Mouse (Mus musculus): ENCODE measurements around the gene Hist1h4b. TPM values are rescaled to one million over a fixed set of nuclear protein-coding genes. Genes with fewer than 3 reads are reported as not detected.

The Hist1h4b gene
- polyA plus RNA-seq, 1 experiment, result 11.8 TPM

DNA sequence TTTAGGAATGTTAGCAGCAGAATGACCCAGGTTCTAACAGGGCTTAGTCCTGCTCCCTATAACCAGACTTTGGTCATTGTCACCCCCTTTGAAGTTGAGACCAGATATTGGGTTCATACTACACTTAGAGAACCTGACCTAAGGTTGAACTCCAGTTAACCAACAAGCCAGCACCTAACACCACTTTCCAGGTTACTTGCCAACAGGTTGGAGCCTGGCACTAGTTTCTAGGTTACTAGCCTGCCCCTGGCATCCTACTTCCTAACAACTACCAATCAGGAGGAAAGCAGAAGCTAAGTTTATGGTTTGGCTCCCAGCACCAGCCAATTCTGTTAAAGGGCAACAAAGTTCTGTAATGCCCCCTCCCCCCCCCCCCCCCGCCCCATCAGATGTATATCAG is 31.6 kb upstream of the Hist1h4b start:
- H3K27me3 ChIP-seq (ENCODE audit: control insufficient read depth), result no peaks in the 10 kb centered on the region
- no peaks in the 10 kb centered on the region for H3K36me3 ChIP-seq (ENCODE audit: control insufficient read depth)
- H3K4me1 ChIP-seq (ENCODE audit: control insufficient read depth), result peaks cover 22% of the 10 kb centered on the region
- H3K9me3 ChIP-seq (ENCODE audit: control insufficient read depth, low read length), result no peaks in the 10 kb centered on the region
- TF ChIP-seq GATA1 (IDR thresholded peaks at IDR 0.05; ENCODE audit: low read length) (no peak), TAL1 (IDR thresholded peaks at IDR 0.05; ENCODE audit: low read length) (no peak)
- H3K4me3 ChIP-seq (replicated peaks), result no peak overlapping the region

DNA sequence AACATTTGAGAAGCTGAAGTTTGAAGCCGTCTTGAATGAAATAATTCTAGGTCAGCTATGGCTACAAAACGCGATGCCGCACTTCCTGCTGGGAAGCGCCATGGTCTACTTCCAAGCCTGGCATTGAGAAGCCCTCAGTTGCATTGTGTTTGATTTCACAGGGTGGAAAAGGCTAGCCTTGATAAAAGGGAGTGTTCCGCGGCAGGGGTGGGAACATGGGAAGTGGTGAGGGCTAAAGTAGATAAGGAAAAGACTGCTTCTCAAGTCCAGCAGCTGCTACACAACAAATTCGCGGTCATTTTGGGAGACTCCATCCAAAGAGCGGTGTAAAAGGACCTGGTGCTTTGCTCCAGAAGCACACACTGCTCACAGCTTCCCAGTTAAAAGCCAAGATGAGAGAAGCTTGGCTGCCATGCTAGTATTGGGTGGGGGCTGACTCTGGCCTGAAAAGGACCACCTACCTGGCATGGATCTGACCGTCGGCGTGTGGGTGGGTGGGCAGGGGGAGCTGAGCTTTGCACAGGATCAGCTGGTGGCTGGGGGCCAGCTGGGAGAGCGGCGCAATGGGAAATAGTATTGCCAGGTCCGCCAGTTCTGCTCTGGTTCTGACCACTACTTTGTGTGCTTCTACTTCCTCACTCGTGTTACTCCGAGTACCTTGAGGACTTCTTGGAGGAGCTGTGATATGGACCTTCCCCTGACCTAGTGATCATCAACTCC is 28.2 kb upstream of the Hist1h4b start:
- H3K27me3 ChIP-seq (ENCODE audit: control insufficient read depth), result no peaks in the 10 kb centered on the region
- no peak overlapping the region for H3K4me3 ChIP-seq (replicated peaks)
- TF ChIP-seq TAL1 (IDR thresholded peaks at IDR 0.05; ENCODE audit: low read length) (no peak), GATA1 (IDR thresholded peaks at IDR 0.05; ENCODE audit: low read length) (no peak)
- peaks cover 15% of the 10 kb centered on the region for H3K4me1 ChIP-seq (ENCODE audit: control insufficient read depth)
- H3K36me3 ChIP-seq (ENCODE audit: control insufficient read depth), result no peaks in the 10 kb centered on the region
- no peaks in the 10 kb centered on the region for H3K9me3 ChIP-seq (ENCODE audit: control insufficient read depth, low read length)

DNA sequence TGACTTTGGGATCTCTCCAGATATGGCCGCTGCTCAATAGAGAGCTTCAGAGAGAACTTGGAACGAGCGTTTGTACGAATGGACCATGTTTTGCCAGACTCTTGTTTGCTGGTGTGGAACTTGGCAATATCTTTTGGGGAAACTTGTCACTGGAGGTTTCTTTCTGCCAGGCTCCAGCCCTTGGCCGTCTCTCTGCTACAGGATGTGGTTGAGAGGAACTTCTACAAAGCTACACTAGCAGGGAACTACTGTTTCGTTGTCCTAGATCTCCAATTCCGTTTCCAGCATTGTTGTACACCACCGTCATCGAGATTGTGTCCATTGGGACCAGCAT is 27.7 kb upstream of the Hist1h4b start:
- Histone ChIP-seq H3K9me3 (ENCODE audit: control insufficient read depth, low read length) (no peaks in the 10 kb centered on the region), H3K27me3 (ENCODE audit: control insufficient read depth) (no peaks in the 10 kb centered on the region), H3K4me3 (replicated peaks) (no peak overlapping the region), H3K36me3 (ENCODE audit: control insufficient read depth) (no peaks in the 10 kb centered on the region), H3K4me1 (ENCODE audit: control insufficient read depth) (peaks cover 10% of the 10 kb centered on the region)
- TF ChIP-seq GATA1 (IDR thresholded peaks at IDR 0.05; ENCODE audit: low read length), result no peak
- no peak for TF ChIP-seq TAL1 (IDR thresholded peaks at IDR 0.05; ENCODE audit: low read length)

DNA sequence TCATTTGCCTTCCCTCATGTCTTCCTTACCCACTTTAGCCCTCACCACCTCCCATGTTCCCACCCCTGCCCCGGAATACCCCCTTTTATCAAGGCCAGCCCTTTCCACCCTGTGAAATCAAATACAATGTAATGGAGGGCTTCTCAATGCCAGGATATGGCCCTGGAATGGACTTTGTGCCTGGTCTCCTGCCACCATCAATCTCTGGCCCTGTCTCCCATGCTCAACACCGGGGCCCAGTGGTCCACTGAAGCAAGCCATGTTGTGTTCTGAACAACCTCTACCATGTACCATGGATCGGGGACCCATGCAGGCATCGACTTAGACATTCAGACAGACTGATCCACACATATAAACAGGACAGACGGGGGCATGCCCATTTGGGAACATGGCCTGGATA is 27.1 kb upstream of the Hist1h4b start:
- no peaks in the 10 kb centered on the region for H3K27me3 ChIP-seq (ENCODE audit: control insufficient read depth)
- H3K9me3 ChIP-seq (ENCODE audit: control insufficient read depth, low read length), result no peaks in the 10 kb centered on the region
- H3K36me3 ChIP-seq (ENCODE audit: control insufficient read depth), result no peaks in the 10 kb centered on the region
- peaks cover 4% of the 10 kb centered on the region; the same call in 1 of the 2 replicates for H3K4me1 ChIP-seq (ENCODE audit: control insufficient read depth)
- H3K4me3 ChIP-seq (replicated peaks), result no peak overlapping the region
- TF ChIP-seq GATA1 (IDR thresholded peaks at IDR 0.05; ENCODE audit: low read length), result no peak
- no peak for TF ChIP-seq TAL1 (IDR thresholded peaks at IDR 0.05; ENCODE audit: low read length)

DNA sequence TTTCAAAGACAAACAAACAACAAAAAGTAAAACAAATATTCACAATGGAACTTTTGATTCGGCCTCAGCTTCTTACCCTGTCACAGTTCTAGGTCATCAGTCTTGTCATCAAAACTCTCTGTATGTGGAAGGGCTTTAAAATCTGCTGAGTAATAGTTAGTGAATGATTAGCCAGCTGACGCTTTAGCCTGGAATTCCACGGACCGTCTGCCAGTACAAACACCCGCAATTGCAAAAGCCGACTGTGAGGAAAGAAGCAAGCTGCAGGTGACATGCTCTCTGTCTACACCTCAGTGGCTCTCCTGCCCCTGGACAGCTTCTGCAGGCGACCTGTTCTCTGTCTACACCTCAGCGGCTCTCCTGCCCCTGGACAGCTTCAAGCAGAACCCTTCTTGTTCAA is 26.3 kb upstream of the Hist1h4b start:
- Histone ChIP-seq H3K9me3 (ENCODE audit: control insufficient read depth, low read length) (no peaks in the 10 kb centered on the region), H3K36me3 (ENCODE audit: control insufficient read depth) (no peaks in the 10 kb centered on the region), H3K4me3 (replicated peaks) (no peak overlapping the region), H3K27me3 (ENCODE audit: control insufficient read depth) (no peaks in the 10 kb centered on the region), H3K4me1 (ENCODE audit: control insufficient read depth) (peaks cover 3% of the 10 kb centered on the region; the same call in 1 of the 2 replicates)
- TF ChIP-seq TAL1 (IDR thresholded peaks at IDR 0.05; ENCODE audit: low read length), result no peak
- no peak for TF ChIP-seq GATA1 (IDR thresholded peaks at IDR 0.05; ENCODE audit: low read length)

DNA sequence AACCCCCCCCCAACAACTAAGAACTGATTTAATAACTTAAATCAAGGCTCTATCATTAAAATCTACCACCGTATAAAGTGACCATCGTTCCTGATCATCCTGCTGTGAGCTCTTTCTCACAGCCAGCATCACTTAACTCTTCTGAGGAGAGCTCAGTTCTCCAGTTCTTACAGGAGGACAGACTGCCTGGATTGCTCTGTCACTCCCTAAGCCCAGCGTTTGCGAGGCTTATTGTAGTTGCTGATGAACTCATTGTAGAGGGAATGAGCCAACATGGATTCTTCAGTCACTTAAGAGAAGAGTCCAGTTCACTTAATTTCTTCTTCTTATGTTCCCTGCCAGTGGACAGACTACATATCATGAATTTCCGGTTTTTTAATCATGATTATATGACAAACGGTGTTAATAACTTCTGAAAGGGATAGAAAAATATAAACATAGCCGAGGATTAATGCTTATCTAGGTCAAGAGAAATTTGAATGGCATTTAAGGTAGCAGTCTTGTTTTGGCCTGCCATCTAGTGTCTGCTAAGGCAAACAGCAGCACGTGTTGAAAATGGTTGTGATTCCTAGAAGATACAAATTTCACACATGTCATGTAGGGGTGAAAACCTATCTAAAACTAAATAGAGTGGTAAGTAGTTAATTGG is 24.5 kb upstream of the Hist1h4b start:
- Histone ChIP-seq H3K36me3 (ENCODE audit: control insufficient read depth) (no peaks in the 10 kb centered on the region), H3K27me3 (ENCODE audit: control insufficient read depth) (no peaks in the 10 kb centered on the region), H3K4me1 (ENCODE audit: control insufficient read depth) (peaks cover 7% of the 10 kb centered on the region), H3K9me3 (ENCODE audit: control insufficient read depth, low read length) (no peaks in the 10 kb centered on the region), H3K4me3 (replicated peaks) (no peak overlapping the region)
- TF ChIP-seq GATA1 (IDR thresholded peaks at IDR 0.05; ENCODE audit: low read length) (no peak), TAL1 (IDR thresholded peaks at IDR 0.05; ENCODE audit: low read length) (no peak)

DNA sequence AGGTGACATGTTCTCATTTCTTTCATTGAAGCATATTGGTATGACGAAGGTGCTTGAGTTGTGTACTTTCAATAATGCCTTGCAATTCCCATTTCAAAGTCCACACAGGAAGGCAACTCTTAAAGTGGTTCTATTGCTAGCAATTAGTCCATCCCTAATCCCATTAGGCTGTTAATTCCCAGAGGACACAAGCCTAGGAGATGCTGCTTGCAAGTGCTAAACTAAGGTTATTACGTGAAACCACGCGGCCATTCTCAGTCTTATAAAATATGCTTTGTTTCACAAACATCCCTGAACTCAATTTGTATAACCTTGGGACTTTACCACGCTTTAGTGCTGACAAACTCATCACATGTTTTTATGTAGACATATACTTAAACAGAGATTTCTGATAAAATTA is 19.7 kb upstream of the Hist1h4b start:
- Histone ChIP-seq H3K9me3 (ENCODE audit: control insufficient read depth, low read length) (no peaks in the 10 kb centered on the region), H3K4me3 (replicated peaks) (no peak overlapping the region), H3K4me1 (ENCODE audit: control insufficient read depth) (peaks cover 31% of the 10 kb centered on the region), H3K27me3 (ENCODE audit: control insufficient read depth) (no peaks in the 10 kb centered on the region), H3K36me3 (ENCODE audit: control insufficient read depth) (no peaks in the 10 kb centered on the region; the same call in 1 of the 2 replicates)
- no peak for TF ChIP-seq GATA1 (IDR thresholded peaks at IDR 0.05; ENCODE audit: low read length)
- TF ChIP-seq TAL1 (IDR thresholded peaks at IDR 0.05; ENCODE audit: low read length), result no peak

DNA sequence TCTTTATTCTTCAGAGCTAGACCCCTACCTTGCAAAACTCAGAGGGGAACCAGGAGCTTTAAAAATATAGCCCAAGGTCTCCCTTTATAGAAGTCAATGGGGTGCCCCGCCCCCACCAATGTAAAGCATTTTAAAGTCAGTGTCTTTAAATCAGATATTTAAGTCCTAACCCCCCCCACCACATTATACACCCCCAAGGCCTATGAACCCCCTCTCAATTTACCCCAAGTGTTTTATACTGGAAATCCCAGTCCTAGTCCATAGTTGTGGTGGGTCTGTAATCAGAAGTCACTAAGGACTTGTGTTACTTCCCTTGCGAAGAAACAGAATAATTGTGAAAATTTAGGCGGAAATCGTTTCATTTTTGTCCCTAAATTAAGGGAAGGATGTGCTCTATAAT is 18.8 kb upstream of the Hist1h4b start:
- TF ChIP-seq GATA1 (IDR thresholded peaks at IDR 0.05; ENCODE audit: low read length), result no peak
- TF ChIP-seq TAL1 (IDR thresholded peaks at IDR 0.05; ENCODE audit: low read length), result no peak
- H3K27me3 ChIP-seq (ENCODE audit: control insufficient read depth), result no peaks in the 10 kb centered on the region
- peaks cover 1% of the 10 kb centered on the region for H3K36me3 ChIP-seq (ENCODE audit: control insufficient read depth)
- H3K9me3 ChIP-seq (ENCODE audit: control insufficient read depth, low read length), result no peaks in the 10 kb centered on the region
- H3K4me1 ChIP-seq (ENCODE audit: control insufficient read depth), result peaks cover 38% of the 10 kb centered on the region
- peak overlapping the region; percentile 71 for H3K4me3 ChIP-seq (replicated peaks)

DNA sequence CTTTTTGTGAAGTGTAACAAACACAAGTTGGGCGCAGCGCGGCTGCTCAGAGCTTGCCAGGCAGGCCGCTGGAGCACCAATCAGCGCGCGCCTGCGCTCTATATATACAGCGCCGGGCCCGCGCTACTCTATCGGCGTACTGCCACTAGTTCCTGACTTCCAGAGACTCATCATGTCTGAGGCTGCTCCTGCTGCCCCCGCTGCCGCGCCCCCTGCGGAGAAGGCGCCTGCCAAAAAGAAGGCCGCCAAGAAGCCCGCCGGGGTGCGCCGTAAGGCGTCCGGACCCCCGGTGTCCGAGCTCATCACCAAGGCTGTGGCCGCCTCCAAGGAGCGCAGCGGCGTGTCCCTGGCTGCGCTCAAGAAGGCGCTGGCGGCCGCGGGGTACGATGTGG is 18.1 kb upstream of the Hist1h4b start, which contains the start of gene Hist1h1c:
Gene Hist1h1c (plus strand): TSS at position 132 of the 392 bp plus-strand sequence.
- no peaks in the 10 kb centered on the region for H3K9me3 ChIP-seq (ENCODE audit: control insufficient read depth, low read length)
- TF ChIP-seq GATA1 (IDR thresholded peaks at IDR 0.05; ENCODE audit: low read length), result no peak
- TF ChIP-seq TAL1 (IDR thresholded peaks at IDR 0.05; ENCODE audit: low read length), result no peak

More for the DNA sequence above, 18.1 kb upstream of the Hist1h4b start, which contains the start of gene Hist1h1c:
- no peaks in the 10 kb centered on the region for H3K27me3 ChIP-seq (ENCODE audit: control insufficient read depth)
- peaks cover 41% of the 10 kb centered on the region for H3K4me1 ChIP-seq (ENCODE audit: control insufficient read depth)
- H3K4me3 ChIP-seq (replicated peaks), result peak within 1 kb of the TSS; percentile 71
- H3K36me3 ChIP-seq (ENCODE audit: control insufficient read depth), result peaks cover 5% of the 10 kb centered on the region

Measured in erythroblast, embryonic 14.5 days (primary cell).